In the genomic region with DNA sequence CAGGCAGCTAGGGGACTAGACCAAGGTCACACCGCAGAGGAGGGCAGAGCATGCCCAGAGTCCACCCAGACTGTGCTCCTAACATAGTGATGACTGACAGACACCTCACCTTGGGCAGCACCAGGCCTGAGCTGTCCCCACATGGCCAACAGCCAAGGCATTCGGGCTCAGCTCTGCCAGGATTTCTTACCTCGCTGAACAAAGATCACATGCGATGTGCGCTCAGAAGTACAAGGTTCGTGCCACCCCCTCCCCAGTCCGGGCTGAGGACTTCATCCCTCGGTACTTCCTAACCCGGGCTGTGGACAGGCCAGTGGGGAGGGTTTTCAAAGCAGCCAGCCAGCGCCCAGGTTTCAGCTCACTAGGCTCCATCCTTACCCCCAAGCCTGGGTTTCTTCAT, we compare ENCODE assay signal across 8 mouse cellular contexts. TPM values are rescaled to one million over a fixed set of nuclear protein-coding genes. Genes with fewer than 3 reads are reported as not detected.
DNase-seq lines count a peak whose midpoint lies in the region; ATAC-seq and TF ChIP-seq lines count a peak whose summit lies in the region.

No protein-coding gene starts in this region.

- H3K9me3 ChIP-seq in hindbrain, embryonic 16.5 days (ENCODE audit: control insufficient read depth, low read length), result no peaks in the 10 kb centered on the region
- H3K9me3 ChIP-seq in limb, embryonic 14.5 days (ENCODE audit: control insufficient read depth, low read length), result no peaks in the 10 kb centered on the region

- no peak for TF ChIP-seq POLR2A in limb, embryonic 14.5 days (IDR thresholded peaks at IDR 0.05; ENCODE audit: borderline replicate concordance, extremely low read depth, insufficient read depth, insufficient read length)
- TF ChIP-seq POLR2A in thymus, adult 2 months (IDR thresholded peaks at IDR 0.05; ENCODE audit: control insufficient read depth, extremely low read depth, insufficient read depth, low read length, poor library complexity), result no peak

- peaks cover 12% of the 10 kb centered on the region for H3K4me1 ChIP-seq in hindbrain, embryonic 16.5 days (ENCODE audit: control insufficient read depth, insufficient read depth, low read depth, low read length)
- 0 out of 2 replicates have a peak, but pooled peaks cover 3% of the 10 kb centered on the region for H3K4me1 ChIP-seq in limb, embryonic 14.5 days (ENCODE audit: control insufficient read depth, insufficient read depth, low read length)
- peaks cover 3% of the 10 kb centered on the region; the same call in 1 of the 2 replicates for H3K4me1 ChIP-seq in thymus, adult 2 months (replicated peaks; ENCODE audit: control insufficient read depth, insufficient read depth, low read length)

- H3K4me2 ChIP-seq in hindbrain, embryonic 16.5 days (ENCODE audit: low read length), result peak overlapping the region; percentile 91
- peak overlapping the region; percentile 95 for H3K4me2 ChIP-seq in limb, embryonic 14.5 days (replicated peaks; ENCODE audit: low read depth, low read length, severe bottlenecking)

- H3K36me3 ChIP-seq in hindbrain, embryonic 16.5 days (ENCODE audit: control insufficient read depth, insufficient read depth, low read length), result no peaks in the 10 kb centered on the region
- H3K36me3 ChIP-seq in limb, embryonic 14.5 days (ENCODE audit: control insufficient read depth, insufficient read depth, low read length), result no peaks in the 10 kb centered on the region
- H3K36me3 ChIP-seq in thymus, adult 2 months (ENCODE audit: control insufficient read depth, insufficient read depth, low read length), result no peaks in the 10 kb centered on the region

- no peak for TF ChIP-seq CTCF in thymus, adult 2 months (IDR thresholded peaks at IDR 0.05; ENCODE audit: borderline replicate concordance, control insufficient read depth, extremely low read depth, insufficient read depth, low read length, poor library complexity)

- no peak overlapping the region for H3K9ac ChIP-seq in hindbrain, embryonic 16.5 days (ENCODE audit: low read depth, low read length)
- H3K9ac ChIP-seq in limb, embryonic 14.5 days (ENCODE audit: low read depth, low read length, severe bottlenecking), result peak overlapping the region; percentile 62; the same call in 1 of the 2 replicates

- peak overlapping the region; percentile 50 for H3K4me3 ChIP-seq in hindbrain, embryonic 16.5 days (ENCODE audit: low read length)
- H3K4me3 ChIP-seq in limb, embryonic 14.5 days (replicated peaks; ENCODE audit: low read length), result peak overlapping the region; percentile 60
- no peak overlapping the region for H3K4me3 ChIP-seq in thymus, adult 2 months (ENCODE audit: control insufficient read depth, insufficient read depth, low read length)

- ATAC-seq in hindbrain, embryonic 16.5 days, result no peak
- ATAC-seq in limb, embryonic 14.5 days (ENCODE audit: low FRiP score, low read depth), result no peak

- H3K27me3 ChIP-seq in hindbrain, embryonic 16.5 days (replicated peaks; ENCODE audit: control insufficient read depth, insufficient read depth, low read length), result peaks cover 28% of the 10 kb centered on the region
- peaks cover 17% of the 10 kb centered on the region for H3K27me3 ChIP-seq in limb, embryonic 14.5 days (ENCODE audit: control insufficient read depth, insufficient read depth, low read length)
- H3K27me3 ChIP-seq in thymus, adult 2 months (ENCODE audit: control insufficient read depth, insufficient read depth, low read length), result peaks cover 10% of the 10 kb centered on the region

- whole genome bisulfite sequencing in hindbrain, embryonic 16.5 days, result 26% methylated on average over 10 of the region's 10 CpGs
- WGBS in limb, embryonic 14.5 days, result 30% methylated on average over 10 of the region's 10 CpGs
- WGBS in thymus, adult 2 months, result 78% methylated on average over 10 of the region's 10 CpGs

- intact Hi-C loops in gastrocnemius, postnatal 14 days (cut with DNase I; ENCODE audit: low total_unique reads), result no loop called here

- H3K27ac ChIP-seq in hindbrain, embryonic 16.5 days (ENCODE audit: low read depth, low read length), result no peak overlapping the region
- no peak overlapping the region for H3K27ac ChIP-seq in limb, embryonic 14.5 days (replicated peaks; ENCODE audit: low read depth, low read length)
- H3K27ac ChIP-seq in thymus, adult 2 months (ENCODE audit: control insufficient read depth, insufficient read depth, low read length), result no peak overlapping the region

- peak; percentile 59 to 69 for DNase-seq in cerebellum, postnatal 14 days
- DNase-seq in cerebellum, adult 11 months, result no peak
- DNase-seq in adrenal gland, postnatal 36 days, result peak; percentile 40 to 53
- DNase-seq in limb, embryonic 14.5 days (ENCODE audit: low spot score), result no peak
- no peak for DNase-seq in thymus, adult 2 months
- DNase-seq in gastrocnemius, postnatal 14 days, result no peak
- DNase-seq in right cerebral cortex, postnatal 10 days (ENCODE audit: low spot score in 2 of 2), result no peak

RNA-seq across cellular contexts. Expression of gene Trpv4, which starts 0.8 kb away (rescaled TPM):
- total RNA-seq in adrenal gland, postnatal 36 days (2021), result 1 to 10 TPM; 1.5 to 2.7 TPM
- 2.3 and 3.0 TPM in 2 replicates for polyA plus RNA-seq in hindbrain, embryonic 16.5 days (2015; fragmentation: Nextera tagmentation; extraction: Ambion mirVana)
- polyA plus RNA-seq in limb, embryonic 14.5 days (2012; rRNA removed), result 44.9 and 68.2 TPM in 2 replicates
- polyA plus RNA-seq in limb, embryonic 14.5 days (2014; fragmentation: Nextera tagmentation; extraction: Ambion mirVana), result 12.9 TPM in 2 replicates
- 4.2 and 6.5 TPM in 2 replicates for polyA plus RNA-seq in thymus, adult 2 months (2012; rRNA removed)
- 1 to 10 TPM; 1.6 to 1.8 TPM for total RNA-seq in gastrocnemius, postnatal 14 days (2021)

RNA-seq across cellular contexts. Expression of gene Gltp, which starts 33.4 kb away (rescaled TPM):
- 10 to 100 TPM; 50.8 to 60.5 TPM for total RNA-seq in adrenal gland, postnatal 36 days (2021)
- 49.9 and 53.4 TPM in 2 replicates for polyA plus RNA-seq in hindbrain, embryonic 16.5 days (2015; fragmentation: Nextera tagmentation; extraction: Ambion mirVana)
- polyA plus RNA-seq in limb, embryonic 14.5 days (2012; rRNA removed), result 132 and 144 TPM in 2 replicates
- 229 and 289 TPM in 2 replicates for polyA plus RNA-seq in limb, embryonic 14.5 days (2014; fragmentation: Nextera tagmentation; extraction: Ambion mirVana)
- 237 and 275 TPM in 2 replicates for polyA plus RNA-seq in thymus, adult 2 months (2012; rRNA removed)
- total RNA-seq in gastrocnemius, postnatal 14 days (2021), result 10 to 100 TPM; 10.8 to 13.5 TPM

RNA-seq across cellular contexts. Expression of gene Tchp, which starts 50.1 kb away (rescaled TPM):
- total RNA-seq in adrenal gland, postnatal 36 days (2021), result 1 to 10 TPM; 7.6 to 8.9 TPM
- 15.6 and 16.9 TPM in 2 replicates for polyA plus RNA-seq in hindbrain, embryonic 16.5 days (2015; fragmentation: Nextera tagmentation; extraction: Ambion mirVana)
- polyA plus RNA-seq in limb, embryonic 14.5 days (2012; rRNA removed), result 29.9 and 33.6 TPM in 2 replicates
- 10.7 and 13.0 TPM in 2 replicates for polyA plus RNA-seq in limb, embryonic 14.5 days (2014; fragmentation: Nextera tagmentation; extraction: Ambion mirVana)
- 24.4 and 25.6 TPM in 2 replicates for polyA plus RNA-seq in thymus, adult 2 months (2012; rRNA removed)
- total RNA-seq in gastrocnemius, postnatal 14 days (2021), result 1 to 10 TPM; 3.4 to 3.5 TPM

Comparison
In these comparisons a context has a peak if more than half of its experiments do, and no peak if none do; other contexts are left out.
1. DNase-seq: peak in cerebellum, postnatal 14 days (2 of 2) and adrenal gland, postnatal 36 days (2 of 2); none in cerebellum, adult 11 months (single experiment), limb, embryonic 14.5 days (single experiment), thymus, adult 2 months (single experiment), gastrocnemius, postnatal 14 days (single experiment) and right cerebral cortex, postnatal 10 days (0 of 2).